ENCODE assay signal across 10 mouse cellular contexts in the genomic region with DNA sequence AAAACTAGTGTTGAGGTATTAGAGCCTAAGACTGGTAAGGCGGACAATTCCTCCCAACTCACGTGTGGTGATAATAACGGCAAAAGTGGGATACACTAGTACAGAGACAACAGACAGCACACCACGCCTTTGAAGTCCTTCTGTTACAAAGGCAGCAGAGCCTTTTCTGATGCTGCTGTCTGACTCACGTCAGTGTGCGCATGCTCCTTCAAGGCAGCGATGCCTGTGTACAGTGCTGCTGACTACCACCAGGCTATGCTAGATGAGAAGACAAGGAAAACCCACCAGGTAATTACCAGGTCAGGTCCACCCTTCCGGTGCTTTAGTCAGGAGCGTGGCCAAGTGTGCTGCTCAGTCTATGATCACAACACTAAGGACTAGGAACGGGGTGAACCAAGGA. TPM values are rescaled to one million over a fixed set of nuclear protein-coding genes. Genes with fewer than 3 reads are reported as not detected.
DNase-seq lines count a peak whose midpoint lies in the region; ATAC-seq and TF ChIP-seq lines count a peak whose summit lies in the region.
"Had no signal": no experiment of that assay in that cellular context is flagged by ENCODE, and none has a peak within 500 bp of the region (broad histone marks: within the 10 kb centered on the region; RNA-seq: fewer than 3 reads in every experiment).

No protein-coding gene starts in this region.

- H3K27ac ChIP-seq in forebrain, embryonic 15.5 days (replicated peaks), result no peak overlapping the region
- H3K27ac ChIP-seq in forebrain, embryonic 14.5 days (ENCODE audit: low read depth, low read length), result no peak overlapping the region
- H3K27ac ChIP-seq in spleen, adult 2 months (ENCODE audit: insufficient read depth, low read length), result no peak overlapping the region
- peak overlapping the region; percentile 69; the same call in 1 of the 2 replicates for H3K27ac ChIP-seq in liver, postnatal 0 days (ENCODE audit: low read depth)
- no peak overlapping the region for H3K27ac ChIP-seq in stomach, embryonic 16.5 days (ENCODE audit: low read length)
- H3K27ac ChIP-seq: heart, embryonic 15.5 days had no signal

- no peak overlapping the region for H3K4me3 ChIP-seq in forebrain, embryonic 15.5 days
- H3K4me3 ChIP-seq in forebrain, embryonic 14.5 days (ENCODE audit: low read depth, low read length), result no peak overlapping the region
- H3K4me3 ChIP-seq in spleen, adult 2 months (ENCODE audit: extremely low read depth, insufficient read depth, insufficient read length), result 0 out of 2 replicates have a peak overlapping the region, but pooled peaks have one; percentile 2
- H3K4me3 ChIP-seq in liver, postnatal 0 days (ENCODE audit: low read depth, low read length), result peak overlapping the region; percentile 89
- peak overlapping the region; percentile 91; the same call in 1 of the 2 replicates for H3K4me3 ChIP-seq in stomach, embryonic 16.5 days (replicated peaks; ENCODE audit: low read length)

- 94% methylated on average over 10 of the region's 10 CpGs for WGBS in forebrain, embryonic 15.5 days
- 92% methylated on average over 10 of the region's 10 CpGs for WGBS in forebrain, embryonic 14.5 days
- WGBS in spleen, adult 2 months, result 94% methylated on average over 10 of the region's 10 CpGs
- WGBS in liver, postnatal 0 days (ENCODE audit: insufficient replicate concordance), result 89% methylated on average over 10 of the region's 10 CpGs
- WGBS in stomach, embryonic 16.5 days, result 87% methylated on average over 10 of the region's 10 CpGs

- DNase-seq in forebrain, embryonic 14.5 days (ENCODE audit: low spot score), result no peak
- no peak for DNase-seq in spleen, adult 2 months (ENCODE audit: low read depth in 1 of 2, low spot score in 2 of 2)
- no peak for DNase-seq in spleen, postnatal 14 days (ENCODE audit: low spot score in 2 of 2)
- no peak for DNase-seq in liver, postnatal 0 days
- no peak for DNase-seq in B cell, adult 2 months
- no peak for DNase-seq in right cerebral cortex, postnatal 4 days
- DNase-seq: kidney, postnatal 14 days had no signal

- H3K9me3 ChIP-seq in forebrain, embryonic 15.5 days, result no peaks in the 10 kb centered on the region
- H3K9me3 ChIP-seq in forebrain, embryonic 14.5 days (replicated peaks; ENCODE audit: control insufficient read depth, low read length), result no peaks in the 10 kb centered on the region
- H3K9me3 ChIP-seq in liver, postnatal 0 days (ENCODE audit: low read length), result no peaks in the 10 kb centered on the region
- no peaks in the 10 kb centered on the region for H3K9me3 ChIP-seq in stomach, embryonic 16.5 days (replicated peaks; ENCODE audit: control insufficient read depth, low read length)
- H3K9me3 ChIP-seq: heart, embryonic 15.5 days had no signal

- H3K9ac ChIP-seq in forebrain, embryonic 15.5 days (replicated peaks), result no peak overlapping the region
- no peak overlapping the region for H3K9ac ChIP-seq in forebrain, embryonic 14.5 days (ENCODE audit: low read length)
- H3K9ac ChIP-seq in liver, postnatal 0 days (replicated peaks), result peak overlapping the region; percentile 86
- H3K9ac ChIP-seq in stomach, embryonic 16.5 days (ENCODE audit: low read length), result no peak overlapping the region

- no peak for ATAC-seq in forebrain, embryonic 15.5 days (replicated peaks)
- ATAC-seq in forebrain, embryonic 14.5 days, result no peak
- no peak for ATAC-seq in liver, postnatal 0 days
- ATAC-seq in stomach, embryonic 16.5 days (ENCODE audit: insufficient read depth, low FRiP score), result no peak

- TF ChIP-seq POLR2A in spleen, adult 2 months (IDR thresholded peaks at IDR 0.05; ENCODE audit: low read depth, low read length), result no peak

- no peaks in the 10 kb centered on the region for H3K27me3 ChIP-seq in forebrain, embryonic 15.5 days
- H3K27me3 ChIP-seq in forebrain, embryonic 14.5 days (replicated peaks; ENCODE audit: control insufficient read depth, insufficient read depth, low read length), result no peaks in the 10 kb centered on the region
- no peaks in the 10 kb centered on the region for H3K27me3 ChIP-seq in spleen, adult 2 months (ENCODE audit: control insufficient read depth, insufficient read depth, low read length)
- H3K27me3 ChIP-seq in liver, postnatal 0 days (ENCODE audit: insufficient read depth, low read length), result no peaks in the 10 kb centered on the region
- H3K27me3 ChIP-seq in stomach, embryonic 16.5 days (ENCODE audit: control insufficient read depth, insufficient read depth, low read length), result no peaks in the 10 kb centered on the region
- H3K27me3 ChIP-seq: heart, embryonic 15.5 days had no signal

- no peak for TF ChIP-seq EP300 in liver, postnatal 0 days (IDR thresholded peaks at IDR 0.05; ENCODE audit: low read depth)

- H3K36me3 ChIP-seq in forebrain, embryonic 15.5 days, result peaks cover 13% of the 10 kb centered on the region; the same call in 1 of the 2 replicates
- H3K36me3 ChIP-seq in forebrain, embryonic 14.5 days (ENCODE audit: control insufficient read depth, insufficient read depth, low read length), result peaks cover 23% of the 10 kb centered on the region
- peaks cover 6% of the 10 kb centered on the region; the same call in 1 of the 2 replicates for H3K36me3 ChIP-seq in spleen, adult 2 months (ENCODE audit: control insufficient read depth, insufficient read depth, low read length)
- peaks cover 63% of the 10 kb centered on the region for H3K36me3 ChIP-seq in liver, postnatal 0 days (replicated peaks; ENCODE audit: insufficient read depth, low read length)
- H3K36me3 ChIP-seq in stomach, embryonic 16.5 days (ENCODE audit: control insufficient read depth, insufficient read depth, low read length), result 0 out of 2 replicates have a peak, but pooled peaks cover 3% of the 10 kb centered on the region

- H3K4me1 ChIP-seq in forebrain, embryonic 15.5 days, result peaks cover 25% of the 10 kb centered on the region
- peaks cover 11% of the 10 kb centered on the region; the same call in 1 of the 2 replicates for H3K4me1 ChIP-seq in forebrain, embryonic 14.5 days (ENCODE audit: control insufficient read depth, insufficient read depth, low read length)
- peaks cover 6% of the 10 kb centered on the region; the same call in 1 of the 2 replicates for H3K4me1 ChIP-seq in spleen, adult 2 months (ENCODE audit: control insufficient read depth, insufficient read depth, insufficient read length)
- peaks cover 32% of the 10 kb centered on the region for H3K4me1 ChIP-seq in liver, postnatal 0 days (ENCODE audit: insufficient read depth)
- peaks cover 20% of the 10 kb centered on the region for H3K4me1 ChIP-seq in stomach, embryonic 16.5 days (ENCODE audit: control insufficient read depth, insufficient read depth, low read length)

- 0 out of 2 replicates have a peak overlapping the region, but pooled peaks have one; percentile 78 for H3K4me2 ChIP-seq in forebrain, embryonic 15.5 days (replicated peaks)
- H3K4me2 ChIP-seq in forebrain, embryonic 14.5 days (ENCODE audit: low read length), result no peak overlapping the region
- H3K4me2 ChIP-seq in liver, postnatal 0 days (ENCODE audit: low read depth, low read length), result peak overlapping the region; percentile 75
- peak overlapping the region; percentile 92; the same call in 1 of the 2 replicates for H3K4me2 ChIP-seq in stomach, embryonic 16.5 days (ENCODE audit: low read depth, low read length)

- no peak for TF ChIP-seq CTCF in spleen, adult 2 months (IDR thresholded peaks at IDR 0.05; ENCODE audit: extremely low read depth, insufficient read depth, insufficient read length, insufficient replicate concordance)
- no peak for TF ChIP-seq CTCF in liver, postnatal 0 days (IDR thresholded peaks at IDR 0.05; ENCODE audit: low read depth)

RNA-seq across cellular contexts. Expression of gene Mxd1, which starts 1.9 kb away (rescaled TPM):
- 22.8 and 23.2 TPM in 2 replicates for polyA plus RNA-seq in forebrain, embryonic 15.5 days (2015; fragmentation: Nextera tagmentation; extraction: Ambion mirVana)
- polyA plus RNA-seq in forebrain, embryonic 14.5 days (2014; fragmentation: Nextera tagmentation; extraction: Ambion mirVana), result 15.3 and 16.4 TPM in 2 replicates
- 21.6 and 24.0 TPM in 2 replicates for polyA plus RNA-seq in spleen, adult 2 months (2012; rRNA removed)
- 19.1 and 22.0 TPM in 2 replicates for polyA plus RNA-seq in liver, postnatal 0 days (2015; fragmentation: Nextera tagmentation; extraction: Ambion mirVana)
- 21.5 and 30.5 TPM in 2 replicates for polyA plus RNA-seq in stomach, embryonic 16.5 days (2015; fragmentation: Nextera tagmentation; extraction: Ambion mirVana)

RNA-seq across cellular contexts. Expression of gene Snrnp27, which starts 17.3 kb away (rescaled TPM):
- 113 and 124 TPM in 2 replicates for polyA plus RNA-seq in forebrain, embryonic 15.5 days (2015; fragmentation: Nextera tagmentation; extraction: Ambion mirVana)
- 109 and 119 TPM in 2 replicates for polyA plus RNA-seq in forebrain, embryonic 14.5 days (2014; fragmentation: Nextera tagmentation; extraction: Ambion mirVana)
- polyA plus RNA-seq in spleen, adult 2 months (2012; rRNA removed), result 4.4 and 4.5 TPM in 2 replicates
- polyA plus RNA-seq in liver, postnatal 0 days (2015; fragmentation: Nextera tagmentation; extraction: Ambion mirVana), result 40.5 and 41.1 TPM in 2 replicates
- 87.3 and 107 TPM in 2 replicates for polyA plus RNA-seq in stomach, embryonic 16.5 days (2015; fragmentation: Nextera tagmentation; extraction: Ambion mirVana)

RNA-seq across cellular contexts. Expression of gene Asprv1, which starts 39.1 kb away (rescaled TPM):
- 0.59 and 0.61 TPM in 2 replicates for polyA plus RNA-seq in forebrain, embryonic 15.5 days (2015; fragmentation: Nextera tagmentation; extraction: Ambion mirVana)
- 0.59 and 1.0 TPM in 2 replicates for polyA plus RNA-seq in forebrain, embryonic 14.5 days (2014; fragmentation: Nextera tagmentation; extraction: Ambion mirVana)
- polyA plus RNA-seq in spleen, adult 2 months (2012; rRNA removed), result 2.5 and 3.2 TPM in 2 replicates
- polyA plus RNA-seq in liver, postnatal 0 days (2015; fragmentation: Nextera tagmentation; extraction: Ambion mirVana), result 7.3 and 8.6 TPM in 2 replicates
- polyA plus RNA-seq in stomach, embryonic 16.5 days (2015; fragmentation: Nextera tagmentation; extraction: Ambion mirVana), result 360 and 682 TPM in 2 replicates

Comparison
In these comparisons a context has a peak if more than half of its experiments do, and no peak if none do; other contexts are left out.
1. H3K4me3 ChIP-seq: peak in spleen, adult 2 months (single experiment), liver, postnatal 0 days (single experiment) and stomach, embryonic 16.5 days (single experiment); none in forebrain, embryonic 15.5 days (single experiment) and forebrain, embryonic 14.5 days (single experiment).
2. RNA of gene Asprv1, which starts 39.1 kb away (polyA plus RNA-seq): 360 to 682 TPM in stomach, embryonic 16.5 days; 7.3 to 8.6 TPM in liver, postnatal 0 days, 2.5 to 3.2 TPM in spleen, adult 2 months, 0.59 to 1.0 TPM in forebrain, embryonic 14.5 days and 0.59 to 0.61 TPM in forebrain, embryonic 15.5 days; every median in the first group is over 10 times any median in the second.